In the genomic region with DNA sequence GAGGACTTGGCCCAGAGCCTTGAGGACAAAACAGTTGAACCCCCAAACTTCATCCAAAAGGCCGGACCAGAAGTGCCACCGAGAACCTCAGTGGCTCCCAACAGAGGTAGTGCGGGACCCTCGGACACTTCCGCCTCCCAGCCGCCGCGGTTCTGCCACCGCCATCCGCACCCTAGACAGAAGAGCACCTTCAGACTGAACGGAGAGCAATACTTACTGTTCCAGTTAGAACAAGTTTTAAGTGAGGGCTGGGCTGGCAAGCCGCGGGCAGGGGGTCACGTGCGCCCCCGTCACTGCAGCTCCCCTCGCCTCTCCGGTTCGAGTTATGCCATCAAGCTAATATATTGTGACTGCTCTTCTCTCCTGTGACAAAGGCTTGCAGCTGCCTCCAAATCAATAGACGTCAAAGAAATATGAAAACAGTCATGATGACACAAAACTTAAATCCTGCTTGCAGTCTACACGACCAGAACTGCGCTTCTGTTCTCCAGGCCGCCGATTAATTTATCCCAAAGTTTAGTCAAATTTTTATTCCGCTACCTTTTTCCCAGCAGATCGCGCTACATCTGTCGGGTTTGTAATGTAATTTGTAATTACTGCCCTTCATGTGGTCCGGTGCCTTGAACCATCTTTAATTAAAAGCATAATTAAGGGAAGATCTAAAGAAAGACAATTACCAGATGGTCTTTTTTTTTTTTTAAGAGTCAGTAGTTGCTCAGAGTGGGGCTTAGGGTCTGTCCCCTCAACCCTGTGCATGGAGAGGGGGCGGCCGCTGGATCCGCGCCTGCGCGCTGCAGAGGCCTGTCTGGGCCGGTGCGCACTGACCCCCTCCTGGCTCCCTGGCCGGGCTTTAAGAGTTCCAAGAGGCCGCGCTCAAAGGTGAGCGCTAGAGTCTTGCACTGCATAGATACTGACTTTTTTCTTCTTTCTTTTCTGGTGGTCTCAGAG, we compare ENCODE assay signal across 8 mouse cellular contexts. TPM values are rescaled to one million over a fixed set of nuclear protein-coding genes. Genes with fewer than 3 reads are reported as not detected.
DNase-seq lines count a peak whose midpoint lies in the region; ATAC-seq and TF ChIP-seq lines count a peak whose summit lies in the region.

No protein-coding gene starts in this region.

- no peak for TF ChIP-seq CTCF in kidney, postnatal 0 days (IDR thresholded peaks at IDR 0.05; ENCODE audit: low read depth)

- no peak overlapping the region for H3K9ac ChIP-seq in kidney, postnatal 0 days (ENCODE audit: low read depth, low read length)
- no peak overlapping the region for H3K9ac ChIP-seq in hindbrain, embryonic 15.5 days
- H3K9ac ChIP-seq in neural tube, embryonic 15.5 days (replicated peaks): no peak overlapping the region

- H3K4me1 ChIP-seq in kidney, postnatal 0 days (replicated peaks; ENCODE audit: insufficient read depth, low read length): peaks cover 4% of the 10 kb centered on the region; the same call in 1 of the 2 replicates
- peaks cover 14% of the 10 kb centered on the region for H3K4me1 ChIP-seq in hindbrain, embryonic 15.5 days (replicated peaks)
- H3K4me1 ChIP-seq in neural tube, embryonic 15.5 days: peaks cover 9% of the 10 kb centered on the region; the same call in 1 of the 2 replicates

- WGBS in kidney, postnatal 0 days: 2% methylated on average over 41 of the region's 41 CpGs
- 1% methylated on average over 41 of the region's 41 CpGs for WGBS in hindbrain, embryonic 15.5 days
- 2% methylated on average over 41 of the region's 41 CpGs for WGBS in neural tube, embryonic 15.5 days

- H3K36me3 ChIP-seq in kidney, postnatal 0 days (ENCODE audit: insufficient read depth, low read length): no peaks in the 10 kb centered on the region
- H3K36me3 ChIP-seq in hindbrain, embryonic 15.5 days: no peaks in the 10 kb centered on the region
- no peaks in the 10 kb centered on the region for H3K36me3 ChIP-seq in neural tube, embryonic 15.5 days

- 0 out of 2 replicates have a peak overlapping the region, but pooled peaks have one; percentile 18 for H3K4me2 ChIP-seq in kidney, postnatal 0 days (ENCODE audit: low read length)
- peak overlapping the region; percentile 43 for H3K4me2 ChIP-seq in hindbrain, embryonic 15.5 days
- peak overlapping the region; percentile 21 for H3K4me2 ChIP-seq in neural tube, embryonic 15.5 days

- H3K4me3 ChIP-seq in kidney, postnatal 0 days (replicated peaks; ENCODE audit: low read depth, low read length): no peak overlapping the region
- peak overlapping the region; percentile 18 for H3K4me3 ChIP-seq in hindbrain, embryonic 15.5 days
- H3K4me3 ChIP-seq in neural tube, embryonic 15.5 days (replicated peaks): peak overlapping the region; percentile 9; the same call in 1 of the 2 replicates

- peaks cover 80% of the 10 kb centered on the region for H3K27me3 ChIP-seq in kidney, postnatal 0 days (ENCODE audit: insufficient read depth, low read length)
- H3K27me3 ChIP-seq in hindbrain, embryonic 15.5 days: peaks cover 75% of the 10 kb centered on the region
- peaks cover 80% of the 10 kb centered on the region for H3K27me3 ChIP-seq in neural tube, embryonic 15.5 days (replicated peaks)

- 0 out of 2 replicates have a peak, but pooled peaks have one; percentile 36 for ATAC-seq in kidney, postnatal 0 days (replicated peaks; ENCODE audit: low FRiP score, low read depth)
- peak; percentile 75; the same call in 1 of the 2 replicates for ATAC-seq in hindbrain, embryonic 15.5 days (ENCODE audit: low FRiP score, low read depth)
- ATAC-seq in neural tube, embryonic 15.5 days (ENCODE audit: low FRiP score): peak; percentile 48; the same call in 1 of the 2 replicates

- H3K27ac ChIP-seq in kidney, postnatal 0 days: no peak overlapping the region
- H3K27ac ChIP-seq in hindbrain, embryonic 15.5 days (replicated peaks): no peak overlapping the region
- H3K27ac ChIP-seq in neural tube, embryonic 15.5 days (replicated peaks): no peak overlapping the region

- H3K9me3 ChIP-seq in kidney, postnatal 0 days (replicated peaks; ENCODE audit: low read length): no peaks in the 10 kb centered on the region
- H3K9me3 ChIP-seq in hindbrain, embryonic 15.5 days: no peaks in the 10 kb centered on the region
- no peaks in the 10 kb centered on the region for H3K9me3 ChIP-seq in neural tube, embryonic 15.5 days (replicated peaks)

- no peak for DNase-seq in kidney, postnatal 0 days (ENCODE audit: low spot score)
- no peak for DNase-seq in kidney, adult 9 months
- DNase-seq in embryo, embryonic 11 days: peak; percentile 57
- DNase-seq in layer of hippocampus, adult 18-20 months (ENCODE audit: low spot score in 2 of 2): no peak
- DNase-seq in frontal cortex, postnatal 10 days (ENCODE audit: low spot score in 2 of 2): no peak
- DNase-seq in right cerebral cortex, postnatal 36 days (ENCODE audit: low spot score in 2 of 2): no peak

RNA-seq across cellular contexts. Expression of gene Pax6, which starts 8.5 kb away (rescaled TPM):
- 0.38 TPM in 1 of 2 replicates, not detected in the other for polyA plus RNA-seq in kidney, postnatal 0 days (2015; fragmentation: Nextera tagmentation; extraction: Ambion mirVana)
- 32.6 and 42.3 TPM in 2 replicates for polyA plus RNA-seq in hindbrain, embryonic 15.5 days (2015; fragmentation: Nextera tagmentation; extraction: Ambion mirVana)
- 9.4 and 11.4 TPM in 2 replicates for polyA plus RNA-seq in neural tube, embryonic 15.5 days (2015; fragmentation: Nextera tagmentation; extraction: Ambion mirVana)
- total RNA-seq in layer of hippocampus, adult 18-20 months (2021): 10 to 100 TPM; 10.2 to 12.9 TPM
